ENCODE assay signal across 9 mouse cellular contexts in the genomic region with DNA sequence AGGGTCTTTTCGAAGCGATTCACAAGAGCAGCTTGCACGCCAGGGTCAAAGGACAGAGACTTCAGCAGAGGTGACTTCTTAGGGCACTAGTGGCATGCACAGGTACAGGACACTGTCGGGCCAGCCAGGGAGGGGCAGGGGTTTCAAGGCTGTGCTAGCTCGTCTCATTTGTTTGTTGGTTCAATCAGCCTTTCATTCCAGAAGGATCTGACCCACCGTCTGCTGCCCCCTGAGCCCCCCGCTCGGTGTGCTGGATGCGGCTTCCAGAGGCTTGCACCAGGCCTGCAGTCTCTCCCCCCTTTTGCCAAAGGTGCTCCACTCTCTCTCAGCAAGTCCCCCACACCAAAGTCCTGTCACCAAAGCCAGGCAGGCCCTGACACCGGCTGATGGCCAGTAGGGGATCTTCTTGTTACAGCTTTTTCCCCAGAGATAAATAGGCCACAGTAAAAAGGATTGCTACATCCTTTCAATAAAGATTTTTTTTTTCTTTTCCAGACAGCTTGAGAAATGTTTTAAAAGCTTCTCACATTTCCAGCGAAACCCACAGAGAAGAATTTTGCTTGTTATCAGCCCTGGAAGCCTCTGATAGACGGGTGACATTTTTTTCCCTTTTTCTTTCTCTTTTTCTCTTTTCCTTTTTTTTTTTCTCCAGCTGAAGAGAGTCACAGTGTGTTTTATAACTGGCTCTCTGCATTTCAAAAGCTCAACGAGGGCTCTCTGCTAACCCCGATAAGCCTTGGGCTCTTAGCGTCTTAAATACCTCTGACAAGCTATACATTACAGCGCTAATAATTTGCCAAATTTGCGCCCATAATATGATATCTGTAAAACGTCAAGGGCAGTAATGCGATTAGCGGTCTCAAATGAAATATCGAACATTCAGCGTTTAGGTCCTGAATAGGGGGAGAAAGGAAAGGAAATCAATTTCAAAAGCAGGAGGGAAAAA.
DNase-seq lines count a peak whose midpoint lies in the region; ATAC-seq and TF ChIP-seq lines count a peak whose summit lies in the region.
"Had no signal": no experiment of that assay in that cellular context is flagged by ENCODE, and none has a peak within 500 bp of the region (broad histone marks: within the 10 kb centered on the region; RNA-seq: fewer than 3 reads in every experiment).

No protein-coding gene starts in this region.

- no peaks in the 10 kb centered on the region; the same call in 1 of the 2 replicates for H3K27me3 ChIP-seq in kidney, postnatal 0 days (ENCODE audit: insufficient read depth, low read length)
- H3K27me3 ChIP-seq in kidney, adult 2 months (replicated peaks; ENCODE audit: control insufficient read depth, insufficient read depth, low read length), result no peaks in the 10 kb centered on the region
- peaks cover 38% of the 10 kb centered on the region for H3K27me3 ChIP-seq in embryonic facial prominence, embryonic 13.5 days
- peaks cover 72% of the 10 kb centered on the region for H3K27me3 ChIP-seq in hindbrain, embryonic 15.5 days
- peaks cover 42% of the 10 kb centered on the region for H3K27me3 ChIP-seq in midbrain, embryonic 15.5 days (replicated peaks)

- peak overlapping the region; percentile 28 for H3K4me2 ChIP-seq in kidney, postnatal 0 days (ENCODE audit: low read length)
- peak overlapping the region; percentile 37 for H3K4me2 ChIP-seq in embryonic facial prominence, embryonic 13.5 days
- peak overlapping the region; percentile 27 for H3K4me2 ChIP-seq in hindbrain, embryonic 15.5 days
- H3K4me2 ChIP-seq in midbrain, embryonic 15.5 days, result peak overlapping the region; percentile 23; the same call in 1 of the 2 replicates

- ATAC-seq in kidney, postnatal 0 days (replicated peaks; ENCODE audit: low FRiP score, low read depth), result no peak
- no peak for ATAC-seq in embryonic facial prominence, embryonic 13.5 days (ENCODE audit: insufficient number of reproducible peaks, insufficient read depth, low FRiP score, low TSS enrichment, low read depth)
- no peak for ATAC-seq in hindbrain, embryonic 15.5 days (ENCODE audit: low FRiP score, low read depth)
- ATAC-seq in midbrain, embryonic 15.5 days (replicated peaks), result peak; percentile 32; the same call in 1 of the 2 replicates

- H3K4me3 ChIP-seq in kidney, postnatal 0 days (replicated peaks; ENCODE audit: low read depth, low read length), result no peak overlapping the region
- H3K4me3 ChIP-seq in kidney, adult 2 months (ENCODE audit: insufficient read depth, low read depth, low read length), result no peak overlapping the region
- H3K4me3 ChIP-seq in embryonic facial prominence, embryonic 13.5 days, result no peak overlapping the region
- H3K4me3 ChIP-seq in hindbrain, embryonic 15.5 days, result no peak overlapping the region
- H3K4me3 ChIP-seq in midbrain, embryonic 15.5 days, result no peak overlapping the region

- 32% methylated on average over 22 of the region's 22 CpGs for WGBS in kidney, postnatal 0 days
- WGBS in kidney, adult 2 months, result 43% methylated on average over 22 of the region's 22 CpGs
- 30% methylated on average over 22 of the region's 22 CpGs for WGBS in embryonic facial prominence, embryonic 13.5 days
- WGBS in hindbrain, embryonic 15.5 days, result 32% methylated on average over 22 of the region's 22 CpGs
- 24% methylated on average over 22 of the region's 22 CpGs for WGBS in midbrain, embryonic 15.5 days

- no peaks in the 10 kb centered on the region for H3K9me3 ChIP-seq in kidney, postnatal 0 days (replicated peaks; ENCODE audit: low read length)
- no peaks in the 10 kb centered on the region for H3K9me3 ChIP-seq in embryonic facial prominence, embryonic 13.5 days
- no peaks in the 10 kb centered on the region for H3K9me3 ChIP-seq in hindbrain, embryonic 15.5 days
- no peaks in the 10 kb centered on the region for H3K9me3 ChIP-seq in midbrain, embryonic 15.5 days

- no peak for DNase-seq in kidney, postnatal 0 days (ENCODE audit: low spot score)
- DNase-seq in kidney, adult 2 months, result no peak
- no peak for DNase-seq in spleen, postnatal 14 days (ENCODE audit: low spot score in 2 of 2)
- DNase-seq in right cerebral cortex, postnatal 25 days, result no peak
- DNase-seq in urinary bladder, postnatal 4 days (ENCODE audit: low spot score in 2 of 2), result no peak

- H3K27ac ChIP-seq in kidney, postnatal 0 days, result no peak overlapping the region
- no peak overlapping the region for H3K27ac ChIP-seq in kidney, adult 2 months (ENCODE audit: insufficient read depth, low read depth, low read length)
- H3K27ac ChIP-seq in embryonic facial prominence, embryonic 13.5 days, result no peak overlapping the region
- 0 out of 2 replicates have a peak overlapping the region, but pooled peaks have one; percentile 14 for H3K27ac ChIP-seq in hindbrain, embryonic 15.5 days (replicated peaks)
- peak overlapping the region; percentile 65 for H3K27ac ChIP-seq in midbrain, embryonic 15.5 days
- H3K27ac ChIP-seq: macrophage had no signal

- no peak for TF ChIP-seq CTCF in kidney, postnatal 0 days (IDR thresholded peaks at IDR 0.05; ENCODE audit: low read depth)
- TF ChIP-seq CTCF in kidney, adult 2 months (conservative IDR thresholded peaks at IDR 0.05; ENCODE audit: insufficient read depth, insufficient read length, low read depth, low read length), result no peak

- H3K36me3 ChIP-seq in kidney, postnatal 0 days (ENCODE audit: insufficient read depth, low read length), result no peaks in the 10 kb centered on the region
- H3K36me3 ChIP-seq in kidney, adult 2 months (ENCODE audit: control insufficient read depth, insufficient read depth, low read length), result no peaks in the 10 kb centered on the region
- no peaks in the 10 kb centered on the region for H3K36me3 ChIP-seq in embryonic facial prominence, embryonic 13.5 days
- no peaks in the 10 kb centered on the region for H3K36me3 ChIP-seq in hindbrain, embryonic 15.5 days
- H3K36me3 ChIP-seq in midbrain, embryonic 15.5 days (replicated peaks), result no peaks in the 10 kb centered on the region

- peaks cover 9% of the 10 kb centered on the region; the same call in 1 of the 2 replicates for H3K4me1 ChIP-seq in kidney, postnatal 0 days (replicated peaks; ENCODE audit: insufficient read depth, low read length)
- H3K4me1 ChIP-seq in kidney, adult 2 months (ENCODE audit: control insufficient read depth, insufficient read depth, low read length), result no peaks in the 10 kb centered on the region
- peaks cover 23% of the 10 kb centered on the region for H3K4me1 ChIP-seq in embryonic facial prominence, embryonic 13.5 days
- H3K4me1 ChIP-seq in hindbrain, embryonic 15.5 days (replicated peaks), result peaks cover 24% of the 10 kb centered on the region
- peaks cover 25% of the 10 kb centered on the region for H3K4me1 ChIP-seq in midbrain, embryonic 15.5 days

- H3K9ac ChIP-seq in kidney, postnatal 0 days (ENCODE audit: low read depth, low read length), result no peak overlapping the region
- H3K9ac ChIP-seq in embryonic facial prominence, embryonic 13.5 days, result no peak overlapping the region
- H3K9ac ChIP-seq in hindbrain, embryonic 15.5 days, result no peak overlapping the region
- H3K9ac ChIP-seq in midbrain, embryonic 15.5 days, result peak overlapping the region; percentile 6; the same call in 1 of the 2 replicates

- TF ChIP-seq POLR2A in kidney, adult 2 months (IDR thresholded peaks at IDR 0.05; ENCODE audit: low read depth, low read length), result no peak

Comparison
In these comparisons a context has a peak if more than half of its experiments do, and no peak if none do; other contexts are left out.
1. H3K27ac ChIP-seq: peak in hindbrain, embryonic 15.5 days (single experiment) and midbrain, embryonic 15.5 days (single experiment); none in kidney, postnatal 0 days (single experiment), kidney, adult 2 months (single experiment) and embryonic facial prominence, embryonic 13.5 days (single experiment).
2. Peak in every context shown above with its lines, with median percentiles within 50 percentile points of each other: H3K4me2 ChIP-seq.